Mouse (Mus musculus): Measurements from ENCODE around the gene Ppp1r14c. TPM values are rescaled to one million over a fixed set of nuclear protein-coding genes. Genes with fewer than 3 reads are reported as not detected.

Ppp1r14c gene
- polyA plus RNA-seq, 1 experiment from 2014 or later = 87.1 TPM

- ATAC-seq = peak; percentile 44
- Histone ChIP-seq H3K27ac (ENCODE audit: low read depth, low read length) (peak overlapping the region; percentile 1; the same call in 1 of the 2 replicates), H3K36me3 (ENCODE audit: control insufficient read depth, insufficient read depth, low read length) (no peaks in the 10 kb centered on the region), H3K4me2 (ENCODE audit: low read length) (no peak overlapping the region), H3K4me3 (ENCODE audit: low read length) (no peak overlapping the region), H3K9ac (ENCODE audit: low read depth, low read length) (no peak overlapping the region), H3K4me1 (ENCODE audit: control insufficient read depth, insufficient read depth, low read depth, low read length) (peaks cover 7% of the 10 kb centered on the region; the same call in 1 of the 2 replicates), H3K27me3 (replicated peaks; ENCODE audit: control insufficient read depth, insufficient read depth, low read length) (no peaks in the 10 kb centered on the region), H3K9me3 (ENCODE audit: control insufficient read depth, low read length) (no peaks in the 10 kb centered on the region)
- 62% methylated on average over 10 of the region's 10 CpGs for WGBS
Observed at GRCm38 (mm10) chr10:3396008-3396795, 30.3 kb downstream of the Ppp1r14c start.

GRCm38 (mm10) chr10:3397406-3397805, 31.5 kb downstream of the Ppp1r14c start:
- Histone ChIP-seq H3K4me2 (ENCODE audit: low read length) (no peak overlapping the region), H3K9me3 (ENCODE audit: control insufficient read depth, low read length) (no peaks in the 10 kb centered on the region), H3K4me1 (ENCODE audit: control insufficient read depth, insufficient read depth, low read depth, low read length) (peaks cover 7% of the 10 kb centered on the region; the same call in 1 of the 2 replicates), H3K4me3 (ENCODE audit: low read length) (no peak overlapping the region), H3K36me3 (ENCODE audit: control insufficient read depth, insufficient read depth, low read length) (no peaks in the 10 kb centered on the region), H3K27ac (ENCODE audit: low read depth, low read length) (no peak overlapping the region; the same call in 1 of the 2 replicates), H3K9ac (ENCODE audit: low read depth, low read length) (no peak overlapping the region), H3K27me3 (replicated peaks; ENCODE audit: control insufficient read depth, insufficient read depth, low read length) (no peaks in the 10 kb centered on the region)
- no peak for ATAC-seq
- WGBS = 82% methylated on average over 3 of the region's 3 CpGs

GRCm38 (mm10) chr10:3398051-3398450, 32.2 kb downstream of the Ppp1r14c start:
- peaks cover 7% of the 10 kb centered on the region; the same call in 1 of the 2 replicates for H3K4me1 ChIP-seq (ENCODE audit: control insufficient read depth, insufficient read depth, low read depth, low read length)
- WGBS = 75% methylated on average over 5 of the region's 5 CpGs
- no peak overlapping the region for H3K4me3 ChIP-seq (ENCODE audit: low read length)
- no peak overlapping the region for H3K4me2 ChIP-seq (ENCODE audit: low read length)
- H3K9me3 ChIP-seq (ENCODE audit: control insufficient read depth, low read length) = no peaks in the 10 kb centered on the region
- no peaks in the 10 kb centered on the region for H3K27me3 ChIP-seq (replicated peaks; ENCODE audit: control insufficient read depth, insufficient read depth, low read length)
- no peak for ATAC-seq
- no peaks in the 10 kb centered on the region for H3K36me3 ChIP-seq (ENCODE audit: control insufficient read depth, insufficient read depth, low read length)
- no peak overlapping the region for H3K9ac ChIP-seq (ENCODE audit: low read depth, low read length)
- H3K27ac ChIP-seq (ENCODE audit: low read depth, low read length) = peak overlapping the region; percentile 67; the same call in 1 of the 2 replicates

- no peak overlapping the region for H3K4me2 ChIP-seq (ENCODE audit: low read length)
- no peak overlapping the region for H3K27ac ChIP-seq (ENCODE audit: low read depth, low read length)
- no peak overlapping the region for H3K9ac ChIP-seq (ENCODE audit: low read depth, low read length)
- H3K36me3 ChIP-seq (ENCODE audit: control insufficient read depth, insufficient read depth, low read length) = no peaks in the 10 kb centered on the region
- WGBS = 65% methylated on average over 5 of the region's 5 CpGs
- no peaks in the 10 kb centered on the region; the same call in 1 of the 2 replicates for H3K4me1 ChIP-seq (ENCODE audit: control insufficient read depth, insufficient read depth, low read depth, low read length)
- H3K9me3 ChIP-seq (ENCODE audit: control insufficient read depth, low read length) = no peaks in the 10 kb centered on the region
- no peak for ATAC-seq
- no peaks in the 10 kb centered on the region for H3K27me3 ChIP-seq (replicated peaks; ENCODE audit: control insufficient read depth, insufficient read depth, low read length)
- no peak overlapping the region for H3K4me3 ChIP-seq (ENCODE audit: low read length)
Observed at GRCm38 (mm10) chr10:3402284-3402683, 36.4 kb downstream of the Ppp1r14c start.

- Histone ChIP-seq H3K9me3 (ENCODE audit: control insufficient read depth, low read length) (no peaks in the 10 kb centered on the region), H3K36me3 (ENCODE audit: control insufficient read depth, insufficient read depth, low read length) (no peaks in the 10 kb centered on the region), H3K9ac (ENCODE audit: low read depth, low read length) (no peak overlapping the region), H3K4me1 (ENCODE audit: control insufficient read depth, insufficient read depth, low read depth, low read length) (no peaks in the 10 kb centered on the region; the same call in 1 of the 2 replicates), H3K4me2 (ENCODE audit: low read length) (no peak overlapping the region), H3K4me3 (ENCODE audit: low read length) (no peak overlapping the region), H3K27me3 (replicated peaks; ENCODE audit: control insufficient read depth, insufficient read depth, low read length) (no peaks in the 10 kb centered on the region), H3K27ac (ENCODE audit: low read depth, low read length) (no peak overlapping the region)
- 66% methylated on average over 7 of the region's 7 CpGs for WGBS
- no peak for ATAC-seq
Observed at GRCm38 (mm10) chr10:3403416-3404137, 37.7 kb downstream of the Ppp1r14c start.

GRCm38 (mm10) chr10:3404362-3404761, 38.5 kb downstream of the Ppp1r14c start:
- Histone ChIP-seq H3K27ac (ENCODE audit: low read depth, low read length) (no peak overlapping the region), H3K4me2 (ENCODE audit: low read length) (no peak overlapping the region), H3K27me3 (replicated peaks; ENCODE audit: control insufficient read depth, insufficient read depth, low read length) (no peaks in the 10 kb centered on the region), H3K9ac (ENCODE audit: low read depth, low read length) (no peak overlapping the region), H3K4me1 (ENCODE audit: control insufficient read depth, insufficient read depth, low read depth, low read length) (no peaks in the 10 kb centered on the region; the same call in 1 of the 2 replicates), H3K4me3 (ENCODE audit: low read length) (no peak overlapping the region), H3K36me3 (ENCODE audit: control insufficient read depth, insufficient read depth, low read length) (no peaks in the 10 kb centered on the region), H3K9me3 (ENCODE audit: control insufficient read depth, low read length) (no peaks in the 10 kb centered on the region)
- no peak for ATAC-seq
- WGBS = 87% methylated on average over 4 of the region's 4 CpGs

- Histone ChIP-seq H3K9ac (ENCODE audit: low read depth, low read length) (no peak overlapping the region), H3K27ac (ENCODE audit: low read depth, low read length) (no peak overlapping the region), H3K4me2 (ENCODE audit: low read length) (no peak overlapping the region), H3K36me3 (ENCODE audit: control insufficient read depth, insufficient read depth, low read length) (no peaks in the 10 kb centered on the region), H3K4me3 (ENCODE audit: low read length) (no peak overlapping the region), H3K4me1 (ENCODE audit: control insufficient read depth, insufficient read depth, low read depth, low read length) (no peaks in the 10 kb centered on the region; the same call in 1 of the 2 replicates), H3K27me3 (replicated peaks; ENCODE audit: control insufficient read depth, insufficient read depth, low read length) (no peaks in the 10 kb centered on the region), H3K9me3 (ENCODE audit: control insufficient read depth, low read length) (no peaks in the 10 kb centered on the region)
- ATAC-seq = no peak
- WGBS = 70% methylated on average over 2 of the region's 2 CpGs
Observed at GRCm38 (mm10) chr10:3406280-3406679, 40.4 kb downstream of the Ppp1r14c start.

- Histone ChIP-seq H3K4me1 (ENCODE audit: control insufficient read depth, insufficient read depth, low read depth, low read length) (no peaks in the 10 kb centered on the region; the same call in 1 of the 2 replicates), H3K9me3 (ENCODE audit: control insufficient read depth, low read length) (no peaks in the 10 kb centered on the region), H3K27me3 (replicated peaks; ENCODE audit: control insufficient read depth, insufficient read depth, low read length) (no peaks in the 10 kb centered on the region), H3K36me3 (ENCODE audit: control insufficient read depth, insufficient read depth, low read length) (no peaks in the 10 kb centered on the region), H3K4me2 (ENCODE audit: low read length) (no peak overlapping the region), H3K27ac (ENCODE audit: low read depth, low read length) (no peak overlapping the region), H3K4me3 (ENCODE audit: low read length) (no peak overlapping the region), H3K9ac (ENCODE audit: low read depth, low read length) (no peak overlapping the region)
- WGBS = 62% methylated on average over 6 of the region's 6 CpGs
- no peak for ATAC-seq
Observed at GRCm38 (mm10) chr10:3408036-3408661, 42.3 kb downstream of the Ppp1r14c start.

- Histone ChIP-seq H3K9me3 (ENCODE audit: control insufficient read depth, low read length) (no peaks in the 10 kb centered on the region), H3K4me3 (ENCODE audit: low read length) (no peak overlapping the region), H3K27ac (ENCODE audit: low read depth, low read length) (no peak overlapping the region), H3K4me1 (ENCODE audit: control insufficient read depth, insufficient read depth, low read depth, low read length) (no peaks in the 10 kb centered on the region; the same call in 1 of the 2 replicates), H3K9ac (ENCODE audit: low read depth, low read length) (no peak overlapping the region), H3K4me2 (ENCODE audit: low read length) (no peak overlapping the region), H3K27me3 (replicated peaks; ENCODE audit: control insufficient read depth, insufficient read depth, low read length) (no peaks in the 10 kb centered on the region), H3K36me3 (ENCODE audit: control insufficient read depth, insufficient read depth, low read length) (no peaks in the 10 kb centered on the region)
- 28% methylated on average over 3 of the region's 3 CpGs for whole genome bisulfite sequencing
- peak; percentile 46 for ATAC-seq
Observed at GRCm38 (mm10) chr10:3408699-3409098, 42.8 kb downstream of the Ppp1r14c start.
